Mouse (Mus musculus) heart, adult 11 months (tissue): ENCODE results near the gene Sf3a3.

ENCODE experiments used
- DNase-seq: peaks from one replicate; pipeline ENCODE4 v3.0.0; 2022

Gene Sf3a3

DNA sequence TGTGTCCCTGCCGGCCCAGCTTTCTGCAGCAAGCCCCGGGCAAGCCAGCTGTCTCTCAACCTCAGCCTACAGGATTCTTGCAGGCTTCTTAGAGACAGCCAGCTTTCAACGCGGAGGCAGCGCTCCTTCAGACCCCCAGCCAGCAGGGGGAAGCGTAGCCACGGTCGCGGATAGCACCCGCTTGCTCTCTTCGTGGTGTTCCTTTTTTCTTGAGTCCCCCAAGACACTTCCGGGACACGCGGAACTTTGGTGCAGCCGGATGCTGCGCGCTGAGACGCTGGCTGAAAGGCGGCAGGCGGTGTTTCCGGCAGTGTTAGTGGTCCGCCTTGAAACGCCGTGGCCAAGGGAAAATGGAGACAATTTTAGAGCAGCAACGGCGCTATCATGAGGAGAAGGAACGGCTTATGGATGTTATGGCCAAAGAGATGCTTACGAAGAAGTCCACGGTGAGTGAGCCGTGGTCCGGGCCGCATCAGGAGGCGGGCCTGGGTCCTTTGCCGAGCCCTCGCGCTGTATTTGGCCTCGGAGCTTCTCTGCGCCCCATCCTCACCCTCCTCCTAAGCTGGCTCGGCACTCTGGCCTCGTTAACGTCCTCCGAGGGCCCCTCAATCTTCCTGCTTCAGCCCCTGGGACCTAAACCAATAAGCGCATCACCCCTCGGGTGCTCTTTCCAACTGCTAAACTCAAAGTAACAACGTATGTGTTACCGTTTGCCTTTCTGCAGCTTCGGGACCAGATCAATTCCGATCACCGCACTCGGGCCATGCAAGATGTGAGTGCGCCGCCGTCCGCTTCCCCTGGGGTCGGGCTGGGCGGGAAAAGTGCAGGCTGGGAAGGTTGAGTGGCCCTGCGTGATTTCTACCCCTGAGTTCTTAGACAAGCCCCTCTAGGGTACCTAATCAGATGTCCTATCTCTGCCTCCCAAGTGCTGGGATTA lies at the start of gene Sf3a3:
TSS of gene Sf3a3 (plus strand) at position 232 of the 937 bp plus-strand sequence.
- DNase-seq, result peak; percentile 99

DNA sequence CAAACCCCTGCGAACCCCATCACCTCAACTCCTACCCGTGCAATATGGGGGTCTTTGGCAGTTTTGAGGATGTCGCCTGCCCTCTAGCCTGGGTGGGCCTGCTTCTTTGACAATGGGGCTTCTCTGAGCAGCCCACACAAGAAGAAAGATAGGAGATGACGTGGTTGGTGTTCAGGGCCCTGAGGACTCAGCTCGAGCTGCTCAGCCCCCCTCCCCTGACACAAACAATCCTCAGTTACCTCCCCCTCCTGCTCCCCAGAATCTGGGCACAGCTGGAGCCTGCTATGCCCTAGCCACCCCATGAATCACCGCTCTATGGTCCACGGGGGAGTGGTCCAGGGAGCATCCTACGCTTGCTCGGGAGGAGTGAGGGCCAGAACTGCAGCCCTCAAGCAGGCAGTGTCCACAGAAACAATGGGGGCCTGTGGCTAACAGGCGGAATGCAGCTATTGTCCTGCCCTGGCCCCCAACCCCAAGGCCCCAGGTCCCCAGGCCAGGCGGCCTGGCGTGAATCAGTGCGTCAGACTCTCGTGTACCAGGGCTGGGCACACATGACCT lies 47.0 kb upstream of the Sf3a3 start:
- no peak for DNase-seq

DNA sequence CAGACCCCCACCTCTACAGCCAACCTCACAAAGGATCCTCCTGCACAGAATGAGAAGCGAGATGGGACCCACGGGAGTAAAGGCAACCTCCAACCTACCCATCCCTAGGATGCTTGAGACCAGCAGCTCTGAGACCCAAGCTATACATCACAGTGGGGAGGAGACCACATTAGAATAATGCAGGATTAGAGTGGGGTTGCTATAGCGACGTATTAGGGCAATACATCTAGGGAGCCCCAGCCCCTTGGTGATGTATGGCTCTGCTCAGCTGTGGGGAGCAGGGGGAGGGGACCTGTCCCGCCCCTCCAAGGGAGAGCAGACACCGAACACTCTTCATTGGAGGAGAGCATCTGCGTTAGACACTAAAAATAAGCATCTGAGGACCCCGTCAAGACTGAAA lies 46.5 kb upstream of the Sf3a3 start:
- no peak for DNase-seq

- no peak for DNase-seq
These were observed 44.3 kb upstream of the Sf3a3 start for GRCm38 (mm10) chr4:124670232-124670631.

GRCm38 (mm10) chr4:124671583-124671982 lies 43.0 kb upstream of the Sf3a3 start:
- DNase-seq, result no peak

DNA sequence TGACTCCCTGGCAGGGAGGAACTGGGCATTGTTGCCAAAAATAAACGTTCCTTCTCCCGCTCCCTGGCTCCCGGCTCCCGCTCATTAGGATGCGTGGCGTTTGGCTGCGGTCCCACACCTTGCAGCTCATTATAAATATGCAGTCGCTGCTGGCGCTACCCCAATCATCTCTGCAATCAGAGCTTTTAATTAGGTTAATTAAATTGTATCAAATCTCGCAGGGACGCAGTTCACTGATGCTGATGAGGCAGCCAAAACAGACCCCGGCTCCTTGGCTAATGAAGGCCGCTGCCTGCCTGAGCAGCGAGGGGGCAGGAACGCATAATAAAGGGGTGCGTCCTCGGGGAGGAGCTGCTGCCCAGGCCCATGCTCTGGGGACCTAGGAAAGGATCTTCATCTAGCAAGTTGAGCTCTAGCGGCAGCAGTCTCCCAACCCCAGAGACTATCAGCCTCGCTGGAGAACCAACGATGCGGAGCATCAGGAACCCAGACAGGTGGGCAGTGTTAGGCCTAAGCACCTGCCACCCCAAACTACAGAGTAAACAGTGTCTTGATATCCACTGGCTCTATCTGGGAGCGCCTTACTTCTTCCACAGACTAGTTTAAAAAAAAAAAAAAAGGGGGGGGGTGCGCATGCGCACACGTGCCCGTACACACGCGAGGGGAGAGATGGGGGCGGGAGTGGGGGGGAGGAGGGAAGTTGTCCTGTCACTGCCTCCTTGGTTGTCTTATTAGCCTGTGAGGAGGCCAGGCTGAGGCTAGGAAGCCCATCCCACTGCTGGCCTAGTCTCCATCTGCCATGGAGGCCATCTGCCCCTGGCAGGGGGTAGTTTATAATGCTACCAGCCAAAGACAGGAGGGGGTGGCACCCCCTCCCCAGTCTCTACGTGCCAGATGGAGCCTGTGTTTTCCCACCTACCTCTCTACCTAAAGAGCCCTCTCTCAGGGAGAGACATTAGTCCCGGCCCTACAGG lies 41.9 kb upstream of the Sf3a3 start:
- DNase-seq, result no peak

- DNase-seq, result no peak
These were observed 40.1 kb upstream of the Sf3a3 start for GRCm38 (mm10) chr4:124674334-124675032.

DNA sequence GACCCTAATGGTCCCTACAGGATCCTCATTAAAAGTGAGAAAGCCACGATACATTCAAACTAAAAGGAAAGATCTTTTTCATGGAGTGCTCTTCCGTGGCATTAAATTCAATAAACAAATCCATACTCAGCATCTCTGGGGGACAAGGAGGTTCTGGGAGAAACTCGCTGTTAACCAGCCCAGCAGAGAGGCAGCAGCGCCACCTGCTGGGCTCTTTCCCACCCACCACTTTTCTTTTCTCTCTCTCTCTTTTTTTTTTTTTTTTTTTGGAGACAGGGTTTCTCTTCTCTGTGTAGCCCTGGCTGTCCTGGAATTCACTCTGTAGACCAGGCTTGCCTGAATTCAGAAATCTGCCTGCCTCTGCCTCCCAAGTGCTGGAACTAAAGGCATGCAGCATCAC lies 39.5 kb upstream of the Sf3a3 start:
- DNase-seq, result no peak

DNA sequence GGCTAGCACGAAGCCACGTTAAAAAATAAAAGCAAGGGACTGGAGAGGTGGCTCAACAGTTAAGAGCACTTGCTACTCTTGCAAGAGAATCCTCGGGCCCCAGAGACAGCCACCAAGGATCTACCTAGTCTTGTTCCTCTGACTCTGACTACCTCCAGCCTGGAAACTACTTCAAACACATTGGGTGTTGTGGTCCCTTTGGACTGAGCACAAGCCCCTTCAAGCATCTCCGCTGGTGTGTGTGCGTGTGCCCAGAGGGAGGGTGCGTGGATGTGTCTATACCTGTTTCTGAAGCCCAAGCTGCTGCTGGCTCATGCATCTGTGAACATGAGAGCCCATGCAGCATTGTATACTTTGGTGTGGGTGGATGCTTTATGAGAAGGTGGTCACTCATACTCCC lies 38.6 kb upstream of the Sf3a3 start:
- DNase-seq, result no peak

GRCm38 (mm10) chr4:124682270-124682669 lies 32.3 kb upstream of the Sf3a3 start:
- DNase-seq, result no peak

GRCm38 (mm10) chr4:124683474-124683873 lies 31.1 kb upstream of the Sf3a3 start:
- DNase-seq, result no peak

DNA sequence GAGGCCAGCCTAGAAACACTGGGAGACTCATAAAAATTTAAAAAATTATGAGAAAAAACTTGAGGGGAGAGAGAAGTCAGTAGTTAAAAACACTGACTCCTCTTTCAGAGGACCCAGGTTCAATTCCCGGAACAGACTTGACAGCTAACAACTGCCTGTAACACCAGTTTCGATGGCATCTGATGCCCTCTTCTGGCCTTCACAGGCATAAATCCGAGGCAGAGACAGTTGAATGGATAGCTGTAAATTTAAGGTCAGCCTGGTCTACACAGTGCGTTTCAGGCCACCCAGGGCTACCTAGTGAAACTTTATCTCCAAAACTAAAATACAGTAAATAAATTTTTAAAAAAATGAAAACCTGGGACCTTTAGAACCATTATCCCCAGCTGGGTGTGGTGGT lies 29.6 kb upstream of the Sf3a3 start:
- no peak for DNase-seq

- DNase-seq, result no peak
These were observed 29.1 kb upstream of the Sf3a3 start for GRCm38 (mm10) chr4:124685453-124685852.

- peak; percentile 87 for DNase-seq
These were observed 28.6 kb upstream of the Sf3a3 start for GRCm38 (mm10) chr4:124685897-124686402.

DNA sequence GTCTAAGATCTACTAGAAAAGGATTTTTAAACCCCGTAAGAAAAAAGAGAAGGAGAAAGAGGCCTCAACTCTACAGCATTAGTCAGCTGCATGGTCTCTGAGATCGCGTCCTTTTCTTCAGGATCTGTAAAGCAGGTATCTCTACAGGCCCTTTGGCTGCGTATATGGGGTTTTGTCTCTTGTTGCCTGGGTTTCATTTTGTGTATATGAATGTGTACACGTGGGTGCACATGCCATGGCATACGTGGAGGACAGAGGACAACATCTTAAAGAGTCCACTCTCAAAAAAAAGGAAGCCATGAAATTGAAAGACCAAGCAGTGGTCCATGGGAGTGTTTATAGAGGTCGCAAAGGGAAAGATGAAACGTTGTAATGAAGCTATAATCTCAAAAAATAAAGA lies 23.1 kb upstream of the Sf3a3 start:
- no peak for DNase-seq

- no peak for DNase-seq
These were observed 22.1 kb upstream of the Sf3a3 start for GRCm38 (mm10) chr4:124692416-124692861.

DNA sequence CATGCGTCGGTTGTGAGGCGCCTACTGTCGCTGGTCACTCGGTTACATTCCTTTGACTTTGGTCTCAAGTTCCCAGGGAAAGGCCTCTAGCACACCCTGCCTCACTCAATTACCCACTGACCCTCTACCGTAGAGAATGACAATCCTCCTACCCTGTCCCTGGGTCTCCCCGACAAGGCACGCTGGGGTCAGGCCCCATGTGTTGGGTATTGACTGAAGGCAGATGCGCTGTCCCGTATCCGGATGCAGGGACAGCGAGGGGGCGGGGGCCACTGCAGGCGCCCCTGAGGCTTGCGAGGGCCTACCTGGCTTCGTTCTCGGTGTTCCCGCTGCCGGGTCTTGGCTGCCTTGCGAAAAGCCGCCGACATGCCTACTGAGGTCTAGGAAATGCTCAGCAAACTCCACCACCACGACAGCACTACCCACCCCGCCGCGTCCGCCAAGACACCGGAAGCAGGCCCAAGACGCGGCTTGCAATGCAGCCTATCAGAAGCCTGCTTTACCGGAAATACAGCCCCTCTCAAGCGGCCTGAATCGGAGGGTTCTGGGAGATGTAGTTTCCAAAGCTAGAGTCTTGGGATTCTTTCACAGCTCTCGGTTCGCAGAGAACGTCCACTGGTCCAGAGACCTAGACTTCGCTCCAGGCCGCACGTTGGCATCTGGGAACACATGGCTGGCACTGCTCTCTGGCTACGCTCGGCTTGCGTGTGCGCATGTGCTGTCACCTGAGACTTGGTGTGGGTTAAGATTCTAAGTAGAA lies 21.3 kb upstream of the Sf3a3 start, which contains the start of gene Utp11:
TSS of gene Utp11 (minus strand) at position 466 of the 760 bp plus-strand sequence.
- DNase-seq, result peak; percentile 99

DNA sequence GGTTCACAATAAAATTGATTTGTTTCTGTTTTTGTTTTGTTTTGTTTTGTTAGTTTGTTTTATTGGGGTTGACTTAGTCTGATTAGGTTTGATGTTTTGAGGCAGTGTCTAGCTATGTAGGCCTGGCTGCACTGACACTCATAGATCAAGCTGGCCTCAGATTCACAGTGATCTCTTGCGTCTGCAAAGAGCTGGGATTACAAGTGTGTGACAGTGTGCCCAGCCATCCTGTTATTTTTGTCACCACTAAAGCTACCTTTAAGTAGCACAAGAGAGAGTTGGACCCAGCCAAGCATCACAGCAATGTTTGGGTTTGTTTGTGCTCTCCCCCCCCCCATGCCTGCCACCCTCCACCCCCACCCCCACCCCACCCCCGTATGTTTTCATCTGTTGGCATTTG lies 20.0 kb upstream of the Sf3a3 start:
- no peak for DNase-seq

DNA sequence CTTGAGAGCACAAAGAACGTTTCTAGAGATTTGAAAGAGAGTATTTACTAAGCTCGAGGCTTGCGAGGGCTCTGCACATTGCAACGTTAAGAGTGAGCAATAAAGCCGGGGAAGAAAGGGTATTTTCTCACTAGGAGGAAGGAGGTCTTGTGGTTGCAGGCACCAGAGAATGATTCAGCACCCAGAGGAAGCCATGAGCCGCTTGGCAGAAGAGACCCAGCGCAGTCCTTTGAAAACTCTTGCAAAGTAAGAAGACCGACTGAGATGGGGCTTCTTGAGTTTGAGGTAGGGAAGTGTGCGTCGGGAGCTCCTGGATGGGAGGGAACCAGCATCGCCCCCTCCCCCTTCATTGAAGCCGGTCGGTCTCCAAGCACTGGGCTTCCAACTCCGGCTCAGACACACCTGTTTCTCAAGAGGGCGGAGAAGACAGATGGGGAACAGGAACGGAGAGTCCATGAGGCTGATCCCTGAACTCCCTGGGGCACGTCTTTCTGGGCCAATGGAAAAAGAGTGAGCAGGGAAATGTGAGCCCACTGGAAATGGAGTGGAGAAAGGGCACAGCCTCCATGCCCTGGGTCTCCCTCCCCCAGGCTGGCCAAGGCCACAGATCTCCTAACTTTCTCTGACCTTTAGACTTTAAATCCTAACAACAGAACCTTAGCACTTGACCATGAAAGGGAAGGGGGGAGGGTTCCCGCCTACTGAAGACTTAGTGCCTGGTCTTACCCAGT lies 18.6 kb upstream of the Sf3a3 start:
- peak; percentile 89 for DNase-seq

DNA sequence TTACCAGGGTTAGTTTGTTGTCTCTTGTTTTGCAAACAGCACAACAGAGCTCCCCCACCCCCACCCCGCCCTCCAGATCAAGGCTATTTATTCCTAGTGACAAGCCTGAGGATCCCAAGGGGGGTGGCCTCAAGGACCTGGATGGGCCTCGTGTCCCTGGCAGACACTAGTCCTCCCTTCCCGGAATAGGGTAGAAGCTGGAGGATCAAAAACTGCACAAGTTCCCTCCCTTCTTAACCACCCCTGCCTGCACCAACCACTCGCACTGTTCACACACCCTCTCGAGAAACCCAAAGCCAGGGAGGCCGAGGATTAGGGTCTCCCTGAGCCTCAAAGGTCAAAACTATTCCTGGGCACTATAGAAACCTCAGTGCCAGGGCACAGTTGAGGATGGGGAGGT lies 14.8 kb upstream of the Sf3a3 start:
- peak; percentile 95 for DNase-seq
